Mouse (Mus musculus) adrenal gland, adult 8-10 months (tissue): Measurements from ENCODE around the gene Comt. TPM values are rescaled to one million over a fixed set of nuclear protein-coding genes. Genes with fewer than 3 reads are reported as not detected.

Source experiments
- DNase-seq: peaks from one replicate; pipeline ENCODE4 v3.0.0; 2022
- total RNA-seq, 4 experiments: library from RNA; stranded (reverse); gene quantifications; 2 replicates each; pipeline ENCODE4 v1.2.4; 2022

The Comt gene
- total RNA-seq, 4 experiments from 2014 or later, result 147 to 201 (median 185) TPM

DNA sequence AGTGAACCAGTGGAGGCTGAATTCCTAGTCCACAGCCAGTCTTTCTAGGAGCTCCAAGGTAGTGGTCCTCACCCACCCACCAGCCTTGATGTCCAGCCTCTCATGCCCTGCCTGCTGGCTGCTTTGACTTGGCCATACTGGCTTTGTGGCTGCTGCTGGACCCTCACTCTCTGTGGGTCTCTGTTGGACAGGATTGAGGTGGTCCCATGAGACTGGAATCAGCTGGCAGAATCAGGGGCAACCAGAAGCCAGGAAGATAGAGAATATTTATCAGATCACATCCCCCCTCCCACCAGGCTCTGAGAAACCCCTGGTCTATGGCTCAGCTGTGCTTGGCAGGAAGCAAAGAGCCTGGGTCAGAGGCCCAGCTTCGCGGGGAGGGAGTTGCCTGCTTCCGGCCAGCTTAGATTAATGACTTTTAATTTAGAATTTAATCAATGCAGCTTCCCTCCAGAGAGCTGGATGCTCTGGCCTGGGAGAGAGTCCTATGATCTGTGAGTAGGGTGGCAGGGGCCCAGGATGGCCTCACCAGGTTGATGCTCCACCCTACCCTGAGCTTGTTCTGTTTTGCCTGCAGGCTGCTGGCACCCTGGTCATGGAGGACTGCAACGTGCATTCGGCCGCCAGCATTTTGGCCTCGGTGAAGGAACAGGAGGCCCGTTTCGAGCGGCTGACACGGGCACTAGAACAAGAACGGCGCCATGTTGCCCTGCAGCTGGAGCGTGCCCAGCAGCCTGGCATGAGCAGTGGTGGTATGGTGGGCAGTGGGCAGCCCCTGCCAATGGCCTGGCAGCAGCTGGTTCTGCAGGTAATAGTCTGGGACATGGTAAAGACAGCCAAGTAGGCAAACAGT lies 37.8 kb downstream of the Comt start:
- DNase-seq, result no peak

DNA sequence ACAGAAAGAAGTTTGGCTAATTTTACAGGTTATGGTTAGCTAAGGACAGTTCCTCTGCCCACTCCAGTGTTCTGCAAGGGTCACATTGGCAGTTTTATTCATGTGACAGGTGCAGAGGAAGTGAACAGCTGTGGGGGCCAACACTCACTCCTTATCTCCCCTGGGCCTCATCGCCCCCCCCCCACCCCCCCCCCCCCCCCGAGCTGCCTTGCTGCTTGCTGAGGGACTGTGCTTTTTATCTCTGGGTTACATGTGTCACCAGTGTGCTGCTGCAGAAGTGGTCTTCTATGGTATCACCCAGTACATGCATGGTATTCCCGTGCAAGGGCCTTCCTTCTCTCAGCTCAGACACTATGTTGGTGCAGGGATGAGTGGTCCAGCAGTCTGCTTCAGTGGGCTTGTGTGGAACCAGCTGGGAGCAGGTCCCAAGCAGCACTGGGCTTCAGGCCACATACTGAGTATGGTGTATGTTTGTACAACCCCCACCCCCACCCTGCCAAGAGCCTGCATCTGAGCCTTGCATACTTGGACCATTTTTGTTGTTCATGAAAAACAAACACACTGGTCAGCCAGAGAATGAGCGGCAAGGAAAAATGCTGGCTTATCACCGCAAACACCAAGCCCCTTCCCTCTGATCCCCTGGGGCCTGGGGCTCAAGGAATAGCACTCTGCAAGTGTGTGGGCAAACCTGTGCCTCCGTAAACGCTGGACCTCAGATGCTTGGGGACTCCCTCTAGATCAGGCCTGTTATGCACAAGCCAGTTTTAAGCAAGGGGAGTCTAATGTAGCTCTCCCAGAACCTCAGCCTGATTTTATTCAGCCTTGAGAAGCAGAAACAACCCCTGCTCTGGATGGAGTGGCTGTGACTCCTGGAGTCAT lies 38.7 kb downstream of the Comt start:
- DNase-seq, result no peak

DNA sequence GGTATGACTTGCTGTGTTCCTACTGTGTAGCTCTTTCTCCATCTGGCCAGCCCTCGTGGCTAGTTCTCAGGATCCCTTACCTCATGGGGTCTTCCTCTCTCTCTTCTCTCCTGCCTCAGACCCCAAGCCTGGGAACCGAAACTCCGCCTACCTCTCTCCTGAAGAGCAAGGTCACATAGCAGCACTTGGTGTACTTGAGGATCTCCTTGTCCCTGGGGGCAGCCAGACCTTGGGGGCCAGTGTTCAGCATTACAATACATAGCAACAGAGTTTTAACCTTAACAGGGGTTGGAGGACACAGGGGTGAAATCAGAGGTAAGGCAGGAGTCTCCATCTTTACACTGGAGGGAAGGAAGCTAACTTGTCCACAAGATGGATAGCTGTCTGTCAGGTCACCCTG lies 39.7 kb downstream of the Comt start:
- no peak for DNase-seq

DNA sequence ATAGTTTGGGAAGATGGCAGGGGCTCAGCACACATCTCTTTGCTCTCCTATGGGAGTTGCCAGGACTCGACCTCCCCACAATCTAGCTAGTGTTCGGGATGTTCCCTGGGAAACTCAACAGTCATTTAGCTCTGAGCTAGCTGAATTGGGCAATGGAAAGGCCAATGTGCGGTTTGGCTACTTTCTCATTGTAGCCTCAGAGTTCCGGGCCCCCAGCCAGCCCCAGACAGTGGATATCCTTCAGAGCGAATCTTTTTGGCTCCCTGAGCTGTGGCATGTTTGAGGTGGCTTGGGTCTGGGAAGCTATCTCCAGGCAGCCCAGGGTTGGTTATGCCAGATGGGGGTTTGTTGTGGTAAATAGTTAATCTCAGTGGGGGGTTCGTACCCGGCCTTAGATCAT lies 40.2 kb downstream of the Comt start:
- DNase-seq, result no peak

DNA sequence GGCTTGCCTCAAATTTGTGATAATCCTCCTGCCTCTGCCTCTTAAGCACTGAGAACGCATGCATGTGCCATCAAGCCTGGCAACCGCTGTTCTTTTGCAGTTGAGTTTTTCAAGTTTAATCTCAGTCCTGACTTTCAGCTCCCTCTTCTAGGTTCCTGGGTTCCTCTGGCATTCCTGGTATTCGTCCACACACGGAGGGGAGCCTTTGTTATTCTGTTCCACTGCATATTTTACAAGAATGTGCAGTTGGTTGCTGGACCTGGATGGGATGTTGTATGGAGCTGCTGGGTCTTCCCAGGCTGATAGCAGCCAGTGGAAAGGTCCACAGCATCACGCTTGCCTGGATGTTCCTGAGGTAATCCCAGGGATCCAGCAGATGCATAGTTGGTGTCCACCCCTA lies 41.2 kb downstream of the Comt start:
- DNase-seq, result no peak

DNA sequence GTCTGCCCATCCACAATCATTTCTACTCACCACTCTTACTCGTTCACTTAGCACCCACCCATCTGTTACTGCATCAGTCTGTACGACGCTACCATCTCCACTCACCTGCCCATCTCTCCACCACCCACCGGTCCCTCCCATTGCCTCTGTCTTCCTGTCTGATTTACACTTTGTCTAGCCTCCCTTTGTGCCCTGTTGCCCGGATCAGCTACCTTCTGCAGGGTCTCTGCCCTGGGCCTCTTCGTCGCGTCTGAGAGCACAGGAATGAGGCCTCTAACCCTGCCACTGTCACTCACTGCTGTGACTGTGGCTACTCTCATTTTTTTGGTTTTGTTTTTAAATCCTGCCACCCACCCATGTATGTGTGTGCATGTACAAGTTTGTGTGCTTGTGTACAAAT lies 42.0 kb downstream of the Comt start:
- no peak for DNase-seq

DNA sequence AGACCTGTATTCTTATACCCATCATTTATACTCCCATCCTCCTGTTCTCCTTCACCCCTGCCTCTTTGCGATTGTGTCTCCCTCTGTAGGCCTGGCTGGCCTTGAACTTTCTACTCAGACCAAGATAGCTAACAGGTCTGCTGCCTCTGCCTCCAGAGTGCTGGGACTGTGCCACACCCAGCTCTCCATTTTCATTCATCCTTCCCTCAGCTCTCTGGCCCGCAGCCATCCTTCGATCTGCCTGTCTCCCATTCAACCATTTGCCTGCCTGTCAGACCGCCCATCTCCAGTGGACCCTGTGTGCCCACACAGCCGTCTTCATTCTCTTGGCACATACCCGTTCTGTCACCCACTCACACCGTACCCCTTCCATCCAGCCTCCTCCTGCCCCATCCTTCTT lies 42.4 kb downstream of the Comt start:
- no peak for DNase-seq

DNA sequence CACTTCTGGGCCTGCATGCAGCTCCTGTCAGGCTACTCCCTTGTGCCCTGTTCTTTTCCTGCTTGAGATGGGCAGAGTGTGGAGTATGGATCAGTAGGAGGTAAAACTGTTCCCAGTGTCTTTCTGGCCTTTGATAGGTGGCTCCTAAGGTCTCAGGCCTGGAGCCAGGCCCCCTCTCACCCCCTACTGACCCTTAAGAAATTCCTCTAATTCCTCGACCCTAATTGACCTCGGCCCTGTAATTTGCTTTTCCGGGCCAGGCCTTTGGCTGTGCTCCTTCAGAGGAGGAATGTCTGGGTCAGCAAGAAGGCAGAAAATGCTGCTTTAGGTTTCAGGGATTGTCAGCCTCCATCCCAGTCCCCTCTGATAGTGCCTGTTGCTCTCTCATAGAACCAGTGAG lies 42.9 kb downstream of the Comt start:
- no peak for DNase-seq

DNA sequence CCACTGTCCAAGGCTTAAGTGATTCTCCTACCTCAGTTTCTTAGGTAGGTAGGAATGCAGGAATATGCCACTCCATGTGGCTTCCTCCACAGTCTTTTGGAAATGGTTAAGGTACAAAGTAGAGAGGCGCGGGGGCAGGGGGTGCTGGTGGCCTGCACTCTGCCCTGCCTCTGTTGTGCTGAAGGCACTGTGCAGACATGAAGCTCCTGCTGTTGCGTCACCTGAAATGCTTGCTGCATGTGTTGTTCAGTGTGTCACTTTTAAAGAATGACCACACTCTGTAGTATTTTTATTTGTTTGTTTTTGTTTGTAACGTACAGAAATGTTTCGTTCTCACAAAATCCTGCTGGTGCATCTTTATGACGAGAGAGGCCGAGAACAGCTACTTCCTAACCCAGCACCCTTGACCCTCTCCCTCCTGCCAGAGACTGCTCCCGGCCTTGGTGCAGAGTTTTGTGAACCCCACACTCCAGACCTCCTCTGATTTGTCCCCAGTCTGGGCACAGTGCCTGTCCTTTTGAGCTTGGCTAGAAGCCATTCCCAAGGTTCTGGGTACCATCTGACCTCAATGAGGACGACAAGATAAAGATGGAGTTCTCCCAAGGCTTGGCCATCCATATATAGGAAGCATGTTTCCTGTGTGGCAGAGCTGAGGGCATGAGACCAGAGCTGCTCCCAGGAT lies 43.5 kb downstream of the Comt start:
- peak; percentile 78 for DNase-seq

DNA sequence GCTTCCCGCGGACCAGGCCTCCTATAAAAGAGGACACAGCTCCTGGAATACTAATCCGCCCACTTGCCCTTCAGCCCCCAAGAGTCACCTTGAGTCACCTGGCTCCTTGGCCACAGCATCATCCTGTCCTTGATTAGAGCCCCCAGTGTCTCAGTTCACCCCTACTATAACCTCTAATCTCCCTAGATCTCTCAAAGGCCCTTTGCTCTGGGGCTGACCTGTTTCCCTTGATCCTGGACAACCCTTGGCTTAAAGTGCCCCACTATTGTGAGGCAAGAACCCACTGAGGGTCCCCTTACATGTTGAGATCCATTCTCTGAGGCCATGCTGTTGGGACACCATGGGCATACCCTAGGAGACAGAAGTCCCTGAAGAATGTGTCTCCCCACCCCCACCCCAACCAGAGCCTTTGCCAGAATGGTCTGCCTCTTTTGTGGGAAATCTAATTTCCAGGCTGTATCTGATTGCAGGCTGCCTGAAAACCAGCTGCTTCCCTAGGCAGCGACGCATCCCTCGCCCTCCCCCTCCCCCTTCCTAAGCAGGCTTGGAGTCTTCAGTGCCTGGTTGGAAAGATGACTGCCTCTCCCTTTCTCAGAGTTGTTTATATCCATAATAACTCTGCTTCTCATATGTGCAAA lies 44.9 kb downstream of the Comt start:
- DNase-seq, result no peak

DNA sequence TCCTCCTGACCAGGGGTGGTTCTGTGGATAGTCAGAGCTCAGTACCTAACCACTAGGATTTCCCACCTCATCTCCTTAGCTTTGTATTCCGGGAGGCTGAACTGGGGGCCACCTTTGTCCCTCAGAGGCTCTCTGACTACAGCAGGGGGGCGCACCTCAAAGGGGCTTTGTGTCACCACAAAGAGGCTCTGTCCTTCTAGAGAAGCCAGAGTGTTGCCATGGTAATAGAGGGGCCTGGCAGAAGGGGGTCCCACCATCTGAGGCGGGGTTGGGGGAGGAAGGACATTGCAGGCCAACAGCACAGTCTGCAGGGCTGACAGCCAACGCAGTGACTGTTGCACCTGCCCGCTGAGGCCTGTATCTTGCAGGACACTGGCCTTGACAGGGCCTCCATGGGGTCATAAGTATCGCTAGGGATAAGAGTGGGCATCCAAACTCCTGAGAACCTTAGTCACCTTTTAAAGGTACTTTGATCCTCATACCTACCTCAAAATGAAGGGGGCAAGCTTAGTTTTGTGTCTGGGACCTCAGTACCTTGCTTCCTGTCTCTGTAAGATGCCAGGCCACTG lies 46.1 kb downstream of the Comt start:
- no peak for DNase-seq

DNA sequence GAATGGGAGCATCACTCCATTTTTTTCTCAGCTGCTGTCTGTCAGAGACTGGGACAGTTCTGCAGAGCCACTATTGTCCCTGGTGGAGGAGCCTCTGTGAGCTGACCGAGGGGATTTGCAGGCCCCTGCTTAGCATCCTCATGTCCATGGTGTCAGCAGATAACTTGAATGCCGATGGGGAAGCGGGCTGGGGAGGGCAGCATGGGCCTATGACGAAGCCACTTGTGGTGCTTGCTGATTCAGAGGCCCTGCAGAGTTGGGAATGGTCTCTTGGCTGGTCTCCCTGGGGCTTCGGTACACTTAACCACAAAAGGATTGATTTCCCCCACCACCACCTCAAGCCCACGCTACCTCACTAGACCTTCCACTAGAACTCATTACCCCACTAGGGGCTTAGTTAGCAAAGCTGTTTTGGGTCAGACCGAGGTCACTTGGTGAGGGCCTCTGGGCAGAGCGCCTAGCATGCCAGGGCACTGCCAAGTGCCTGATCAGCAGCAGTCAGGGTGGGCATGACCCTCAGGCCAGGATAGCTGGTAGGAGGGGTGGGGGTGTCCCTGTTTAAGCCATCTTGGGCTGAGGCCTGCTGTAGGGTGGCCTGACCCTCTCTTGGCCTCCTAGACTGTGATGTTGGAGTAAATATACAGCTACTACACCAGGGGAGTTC lies 47.2 kb downstream of the Comt start:
- DNase-seq, result no peak

DNA sequence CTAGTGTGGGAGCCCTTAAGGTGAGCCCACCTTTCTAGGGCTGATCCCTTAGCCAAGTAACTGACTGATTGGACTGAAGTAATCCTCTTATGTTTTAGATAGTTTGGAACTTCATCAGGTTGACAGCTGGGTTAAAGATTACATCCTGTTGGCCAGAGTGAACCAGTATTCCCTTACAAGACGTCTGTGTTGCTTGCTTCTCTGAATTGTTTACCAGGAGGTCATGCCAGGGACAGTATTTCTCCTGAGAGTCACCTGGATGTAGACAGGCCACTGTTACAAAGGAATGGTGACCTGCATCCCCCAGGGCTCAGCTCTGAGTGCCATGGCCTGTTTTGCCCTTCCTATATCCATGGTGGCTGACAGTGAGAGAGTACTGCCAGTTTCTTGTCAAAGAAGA lies 48.2 kb downstream of the Comt start:
- no peak for DNase-seq

DNA sequence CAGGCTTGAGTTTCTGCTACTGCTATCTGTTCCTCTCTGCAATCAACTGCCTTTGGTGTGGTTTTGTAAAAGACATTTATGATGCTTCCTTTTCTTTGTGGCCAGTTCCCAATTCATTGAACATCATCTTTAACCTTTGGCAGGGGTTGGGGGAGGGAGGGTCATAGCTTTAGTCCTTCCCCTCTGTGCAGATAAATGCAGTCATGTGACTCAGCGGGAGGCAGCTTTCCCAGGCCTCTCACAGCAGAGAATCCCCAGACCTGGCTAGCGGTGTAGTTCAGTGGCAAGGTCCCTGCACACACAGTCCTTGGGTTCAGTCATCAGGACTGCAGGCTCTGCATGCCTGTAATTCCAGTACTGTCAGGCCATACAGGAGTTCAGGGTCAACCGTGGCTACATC lies 49.4 kb downstream of the Comt start:
- no peak for DNase-seq

DNA sequence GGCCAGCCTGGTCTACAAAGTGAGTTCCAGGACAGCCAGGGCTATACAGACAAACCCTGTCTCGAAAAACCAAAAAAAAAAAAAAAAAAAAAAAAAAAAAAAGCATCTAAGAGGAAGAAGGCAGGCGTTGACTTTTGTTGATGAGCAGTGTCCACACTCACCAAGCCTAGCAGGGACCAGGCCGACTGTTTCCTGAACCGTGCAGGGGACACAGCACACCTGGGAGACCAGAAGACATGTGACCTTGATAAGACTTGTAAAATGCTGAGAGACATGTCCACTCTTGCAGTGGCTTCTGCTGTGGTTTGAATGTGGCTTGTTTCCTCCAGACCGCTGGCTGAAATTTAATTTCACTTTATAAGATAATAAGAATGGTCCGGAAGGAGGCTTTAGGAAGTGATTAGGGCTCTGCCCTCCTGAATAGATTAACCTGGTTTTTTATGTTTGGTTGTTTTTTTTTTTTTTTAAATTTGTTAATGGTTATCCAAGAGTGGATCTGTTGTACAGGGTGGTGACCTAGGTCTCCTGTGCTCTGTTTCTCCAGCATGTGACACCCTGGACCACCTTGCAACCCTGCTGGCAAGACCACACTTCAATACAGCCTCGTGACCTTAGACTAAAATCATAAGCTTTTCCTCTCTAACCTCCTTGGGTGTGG lies 50.2 kb downstream of the Comt start:
- no peak for DNase-seq

DNA sequence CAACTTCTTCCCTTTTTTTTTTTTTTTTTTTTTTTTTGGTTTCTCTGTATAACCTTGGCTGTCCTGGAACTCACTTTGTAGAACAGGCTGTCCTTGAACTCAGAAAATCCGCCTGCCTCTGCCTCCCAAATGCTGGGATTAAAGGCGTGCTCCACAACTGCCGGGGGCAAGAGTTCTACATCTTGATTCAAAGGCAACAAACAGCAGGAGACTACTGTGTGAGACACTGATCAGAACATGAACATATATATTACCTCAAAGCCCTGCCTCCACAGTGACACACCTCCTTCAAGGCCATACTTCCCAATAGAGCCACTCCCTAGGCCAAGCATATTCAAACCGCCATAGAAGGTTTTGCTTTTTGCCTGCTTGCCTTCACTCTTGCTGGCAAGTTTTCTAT lies 53.0 kb downstream of the Comt start:
- no peak for DNase-seq

DNA sequence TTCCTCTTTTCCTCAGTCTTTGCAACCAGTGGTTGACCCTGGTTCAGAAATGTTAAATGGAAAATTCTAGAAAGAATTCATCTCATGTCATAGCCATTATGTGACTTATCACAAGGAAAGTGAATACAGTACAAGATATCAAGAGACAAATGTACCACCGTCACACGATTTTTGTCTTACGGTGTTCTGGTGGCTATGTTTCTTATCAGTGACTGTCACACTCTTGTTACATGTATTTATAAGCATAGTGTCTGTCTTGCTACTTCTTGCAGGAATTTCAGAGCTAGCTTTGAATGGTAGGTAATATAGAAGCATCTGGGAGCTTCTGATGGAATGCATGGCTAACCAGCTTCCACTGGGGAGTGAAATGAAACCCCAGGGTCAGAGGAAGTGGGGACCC lies 56.5 kb downstream of the Comt start:
- no peak for DNase-seq

DNA sequence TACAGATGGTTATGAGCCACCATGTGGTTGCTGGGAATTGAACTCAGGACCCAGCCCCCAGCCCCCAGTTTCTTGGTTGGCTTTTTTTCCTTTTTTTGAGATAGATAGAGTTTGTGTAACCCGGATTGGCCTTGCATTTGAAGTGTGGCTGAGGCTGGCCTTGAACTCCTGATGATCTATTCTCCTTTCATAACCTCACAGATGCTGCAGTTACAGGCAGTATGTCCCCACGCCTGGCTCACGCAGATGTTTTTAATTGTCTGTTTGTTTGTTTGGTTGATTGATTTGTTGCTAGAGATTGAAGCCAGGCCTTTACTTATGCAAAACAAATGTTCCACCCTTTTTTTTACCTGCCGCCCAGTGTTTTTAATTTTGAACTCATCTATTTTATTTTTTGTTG lies 59.8 kb downstream of the Comt start:
- no peak for DNase-seq

DNA sequence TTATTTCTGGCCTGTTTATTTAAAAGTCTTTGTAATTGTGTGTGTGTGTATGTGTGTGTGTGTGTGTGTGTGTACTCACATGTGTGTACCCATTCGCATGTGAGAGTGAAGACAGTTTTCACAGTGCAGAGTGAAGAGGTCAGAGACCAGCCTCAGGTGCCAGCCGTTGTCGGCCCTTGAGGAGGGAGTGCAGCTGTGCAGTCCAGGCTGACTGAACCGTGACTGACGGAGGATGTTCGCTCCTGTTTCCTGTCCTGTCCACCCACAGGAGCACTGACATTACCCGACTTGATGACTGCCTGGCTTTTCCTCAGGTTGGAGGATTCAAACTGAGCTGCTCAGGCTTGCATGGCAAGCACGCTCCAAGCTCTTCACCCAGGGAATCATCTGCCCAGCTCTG lies 63.7 kb downstream of the Comt start:
- DNase-seq, result no peak

DNA sequence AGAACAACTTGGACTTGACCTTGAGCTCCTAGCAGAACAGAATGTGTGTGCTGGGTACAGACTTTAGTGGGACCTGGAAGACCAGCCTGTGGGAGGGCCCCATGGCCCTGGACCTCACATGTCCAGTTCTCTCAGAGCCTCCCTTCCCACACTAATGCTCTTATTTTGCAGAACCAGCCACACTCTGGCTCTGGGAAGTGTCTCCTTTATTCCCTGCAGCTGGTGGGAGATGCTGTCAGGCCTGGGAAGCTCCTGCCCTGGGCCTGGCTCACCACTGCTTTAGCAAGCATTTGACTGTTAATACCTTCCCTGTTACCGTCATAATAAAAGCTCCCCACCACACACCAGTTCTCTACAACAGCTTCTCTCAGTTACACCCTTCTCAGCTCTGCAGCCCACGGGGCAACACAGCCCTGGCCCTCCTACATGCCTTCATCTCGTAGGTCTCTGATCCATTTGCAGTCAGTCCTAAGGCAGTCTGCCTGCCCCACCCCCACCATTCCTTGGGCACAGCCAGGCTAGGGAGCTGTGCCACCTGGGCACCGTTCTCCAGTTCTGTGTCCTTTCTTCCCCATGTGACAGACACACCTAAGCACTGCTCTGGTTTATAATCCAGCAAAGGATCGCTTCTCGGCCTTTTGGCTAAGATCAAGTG lies 66.4 kb downstream of the Comt start:
- DNase-seq, result no peak

DNA sequence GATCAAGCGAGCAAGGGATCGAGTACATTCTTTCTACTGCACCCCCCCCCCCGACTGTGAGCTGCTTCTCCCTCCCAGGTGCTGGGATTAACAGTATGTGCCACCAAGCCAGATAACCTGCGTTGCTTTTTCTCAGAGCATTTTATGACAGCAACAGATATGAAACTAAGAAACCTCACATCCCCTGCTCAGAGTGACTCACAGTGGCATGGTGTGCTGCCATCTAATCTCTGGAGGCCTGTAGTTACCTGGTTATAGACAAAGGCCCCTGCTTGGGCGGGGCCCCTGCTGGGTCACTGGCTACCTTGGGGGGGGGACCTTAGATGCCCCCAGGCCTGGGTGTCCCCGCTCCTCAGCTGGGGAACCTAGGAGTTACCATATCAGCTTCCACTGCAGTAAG lies 68.7 kb downstream of the Comt start:
- DNase-seq, result no peak
